Mouse (Mus musculus) intestine, embryonic 14.5 days (tissue): ENCODE results near the gene Ugt1a2. TPM values are rescaled to one million over a fixed set of nuclear protein-coding genes. Genes with fewer than 3 reads are reported as not detected.
"Not testable (repeated sequence)": the region's sequence is repeated elsewhere in the genome, so short reads cannot be mapped to it uniquely, and the experiment has no call there.

Experiments
- ATAC-seq: fragments of 200-750 bp; cut with Nextera tagmentation; replicated peaks from 2 replicates; pipeline ENCODE4 v1.8.0; 2017; ENCODE audit warnings: low read depth, moderate number of reproducible peaks, moderate TSS enrichment, moderate library complexity; ENCODE audit not compliant: low FRiP score, low TSS enrichment
- DNase-seq: peaks from one replicate; pipeline ENCODE4 v3.0.0-alpha.2; 2018; ENCODE audit warnings: low spot score
- H3K27ac ChIP-seq: fragments of 300-500 bp; sonication (generic); 2 replicates; pipeline ENCODE4 v1.5.1; 2014; ENCODE audit warnings: low read depth, mild to moderate bottlenecking, control low read depth
- H3K27me3 ChIP-seq: fragments of 300-500 bp; sonication (generic); replicated peaks from 2 replicates; pipeline ENCODE4 v1.6.1; 2014; ENCODE audit warnings: low read length, control low read depth; ENCODE audit not compliant: control insufficient read depth, insufficient read depth
- H3K36me3 ChIP-seq: fragments of 300-500 bp; sonication (generic); 2 replicates; pipeline ENCODE4 v1.6.1; 2014; ENCODE audit warnings: low read length, control low read depth; ENCODE audit not compliant: control insufficient read depth, insufficient read depth
- H3K4me1 ChIP-seq: fragments of 300-500 bp; sonication (generic); replicated peaks from 2 replicates; pipeline ENCODE4 v1.6.1; 2014; ENCODE audit warnings: low read length, control low read depth, mixed read lengths; ENCODE audit not compliant: control insufficient read depth, insufficient read depth
- H3K4me2 ChIP-seq: fragments of 300-500 bp; sonication (generic); 2 replicates; pipeline ENCODE4 v1.6.1; 2014; ENCODE audit warnings: low read length
- H3K4me3 ChIP-seq: fragments of 300-500 bp; sonication (generic); 2 replicates; pipeline ENCODE4 v1.5.1; 2014; ENCODE audit warnings: low read depth, low read length, control low read depth, mixed read lengths
- H3K9ac ChIP-seq: fragments of 300-500 bp; sonication (generic); 2 replicates; pipeline ENCODE4 v1.6.1; 2014; ENCODE audit warnings: mild to moderate bottlenecking, low read length
- H3K9me3 ChIP-seq: fragments of 300-500 bp; sonication (generic); 2 replicates; pipeline ENCODE4 v1.6.1; 2016; ENCODE audit warnings: low read length, control low read depth; ENCODE audit not compliant: control insufficient read depth
- WGBS: fragments of 180-500 bp; shearing (Covaris S2); extraction: QIAGEN DNeasy Blood & Tissue Kit; methylation state at CpG from one replicate; pipeline ENCODE4 v1.1.7; 2014; 5-methylcytosine and 5-hydroxymethylcytosine counted together
- polyA plus RNA-seq: library from polyadenylated mRNA; unstranded; fragments of >200 nt; fragmentation: Nextera tagmentation; extraction: Ambion mirVana; gene quantifications from 2 replicates; pipeline ENCODE4 v1.2.1, GENCODE M21; 2014

Ugt1a2 gene
- polyA plus RNA-seq, 1 experiment from 2014 or later, result 0.16 TPM

DNA sequence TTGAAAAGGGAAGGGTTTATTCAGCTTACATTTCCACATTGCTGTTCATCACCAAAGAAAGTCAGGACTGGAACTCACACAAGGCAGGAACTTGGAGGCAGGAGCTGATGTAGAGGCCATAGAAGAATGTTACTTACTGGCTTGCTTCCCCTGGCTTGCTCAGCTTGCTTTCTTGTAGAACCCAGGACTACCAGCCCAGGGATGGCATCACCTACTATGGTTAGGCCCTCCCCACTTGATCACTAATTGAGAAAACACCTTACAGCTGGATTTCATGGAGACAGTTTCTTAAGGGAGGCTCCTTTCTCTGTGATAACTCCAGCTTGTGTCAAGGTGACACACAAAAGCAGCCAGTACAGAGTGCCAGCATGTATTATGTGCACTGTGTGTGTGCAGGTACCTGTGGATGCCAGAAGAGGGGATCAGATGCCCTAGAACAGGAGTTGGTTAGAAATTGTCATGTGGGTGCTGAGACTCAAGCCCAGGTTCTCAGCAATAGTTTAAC, 22.7 kb downstream of the Ugt1a2 start:
- H3K27ac ChIP-seq, H3K9ac ChIP-seq, H3K4me1 ChIP-seq, H3K4me3 ChIP-seq, H3K36me3 ChIP-seq, H3K4me2 ChIP-seq, ATAC-seq, H3K27me3 ChIP-seq: not testable (repeated sequence)
- DNase-seq, result peak; percentile 52
- peaks cover 29% of the 10 kb centered on the region for H3K9me3 ChIP-seq

DNA sequence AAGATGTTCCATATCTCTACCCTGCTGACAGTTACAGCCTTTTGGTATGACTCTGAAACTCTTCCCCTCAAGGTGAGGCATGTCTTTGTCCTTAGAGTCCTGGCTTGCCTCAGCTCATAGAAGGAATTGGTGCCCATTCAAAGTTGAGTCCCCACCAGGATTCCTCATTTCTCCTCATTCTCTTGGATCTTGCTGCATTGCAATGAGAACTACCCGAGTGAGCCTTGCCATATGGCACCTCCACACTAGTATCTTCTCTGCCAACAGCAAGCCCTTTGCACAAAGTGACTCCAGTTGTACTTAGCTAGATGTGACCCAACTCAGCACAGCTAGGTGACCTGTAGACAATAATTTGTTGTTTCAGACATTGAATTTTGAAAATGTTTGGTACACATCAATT, 23.2 kb downstream of the Ugt1a2 start:
- H3K9me3 ChIP-seq, result peaks cover 34% of the 10 kb centered on the region
- no peak overlapping the region for H3K4me3 ChIP-seq
- no peak overlapping the region for H3K9ac ChIP-seq
- no peak overlapping the region for H3K27ac ChIP-seq
- H3K4me1 ChIP-seq, result no peaks in the 10 kb centered on the region
- no peaks in the 10 kb centered on the region for H3K27me3 ChIP-seq
- ATAC-seq (no peak), DNase-seq (peak; percentile 62)
- no peak overlapping the region for H3K4me2 ChIP-seq
- 46% methylated on average over 1 of the region's 1 CpGs for WGBS
- no peaks in the 10 kb centered on the region for H3K36me3 ChIP-seq

DNA sequence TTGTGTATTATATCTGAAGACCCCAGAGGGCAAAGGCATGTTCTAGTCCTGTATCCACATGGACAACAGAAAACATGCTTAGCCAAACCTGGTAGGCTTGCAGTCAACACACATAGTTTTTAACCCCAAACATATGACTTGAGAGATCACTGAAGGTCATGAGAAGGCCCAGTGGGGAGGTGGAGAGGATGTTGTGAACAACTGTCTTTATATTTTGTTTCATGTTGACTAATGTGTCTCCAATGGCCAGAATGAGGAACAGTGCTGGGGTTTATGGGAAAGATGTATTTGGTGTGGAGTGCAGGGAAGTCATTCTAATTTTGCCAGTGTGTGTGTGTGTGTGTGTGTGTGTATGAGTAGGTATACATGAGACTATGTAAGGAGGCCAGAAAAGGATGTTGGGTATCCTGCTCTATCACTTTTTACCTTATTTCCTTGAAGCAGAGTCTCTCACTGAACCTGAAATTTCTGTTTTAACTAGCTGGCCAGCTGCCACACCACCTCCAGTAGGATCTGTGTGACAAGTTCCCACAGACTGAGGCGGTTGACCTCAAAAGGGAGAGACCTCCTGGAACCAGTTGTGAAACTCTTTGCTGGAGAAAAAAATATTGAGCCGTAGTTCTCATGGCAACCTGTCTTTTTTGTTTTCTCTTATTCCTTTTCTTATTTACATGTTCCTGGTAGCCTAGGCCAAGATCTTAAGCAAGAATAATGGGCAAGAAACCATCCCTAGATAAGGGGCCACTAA, 23.8 kb downstream of the Ugt1a2 start:
- WGBS, result 70% methylated on average over 2 of the region's 2 CpGs
- Histone ChIP-seq H3K9me3 (peaks cover 40% of the 10 kb centered on the region), H3K9ac (no peak overlapping the region), H3K36me3 (no peaks in the 10 kb centered on the region), H3K27me3 (no peaks in the 10 kb centered on the region), H3K4me3 (no peak overlapping the region), H3K4me1 (no peaks in the 10 kb centered on the region), H3K27ac (no peak overlapping the region), H3K4me2 (no peak overlapping the region)
- no peak for ATAC-seq
- DNase-seq, result peak; percentile 53

DNA sequence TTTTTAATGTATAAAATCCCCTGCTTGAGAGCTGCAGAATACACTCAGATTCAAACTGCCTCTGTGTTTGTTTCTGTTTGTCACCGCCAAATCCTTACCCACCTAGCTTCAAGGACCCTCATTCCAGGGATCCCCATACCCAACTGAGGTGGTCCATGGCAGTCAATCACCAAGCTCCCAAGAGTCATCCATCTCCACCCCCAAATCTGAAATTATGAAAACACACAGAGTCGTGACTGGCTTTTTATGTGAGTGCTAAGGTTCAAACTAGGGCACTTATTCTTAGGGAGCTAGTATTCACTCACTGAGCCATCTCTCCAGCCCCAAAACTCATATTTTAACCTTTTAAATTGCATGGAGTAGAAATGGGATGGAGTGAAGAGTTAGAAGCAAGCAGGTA, 24.9 kb downstream of the Ugt1a2 start:
- WGBS, result 40% methylated on average over 2 of the region's 2 CpGs
- ATAC-seq, H3K27ac ChIP-seq, H3K27me3 ChIP-seq, H3K4me3 ChIP-seq, H3K9ac ChIP-seq, H3K4me2 ChIP-seq, H3K36me3 ChIP-seq, DNase-seq, H3K4me1 ChIP-seq: not testable (repeated sequence)
- peaks cover 50% of the 10 kb centered on the region for H3K9me3 ChIP-seq

DNA sequence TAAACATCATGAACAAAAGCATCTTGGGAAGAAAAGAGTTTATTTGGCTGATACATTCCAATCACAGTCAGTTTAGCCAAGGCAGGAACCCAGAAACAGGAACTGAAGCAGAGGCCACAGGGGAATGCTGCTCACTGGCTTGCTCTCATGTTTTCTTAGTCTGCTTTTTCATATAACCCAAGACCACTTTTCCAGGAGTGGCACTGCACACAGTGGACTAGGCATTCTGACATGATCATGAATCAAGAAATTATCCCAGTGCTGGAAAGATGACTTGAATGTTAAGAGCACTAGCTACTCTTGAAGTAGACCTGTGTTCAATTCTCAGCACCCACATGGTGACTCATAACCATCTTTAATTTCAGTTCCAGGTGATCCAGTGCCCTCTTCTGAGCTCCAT, 25.3 kb downstream of the Ugt1a2 start:
- ATAC-seq (no peak), DNase-seq (peak; percentile 46)
- H3K36me3 ChIP-seq, result no peaks in the 10 kb centered on the region
- H3K9ac ChIP-seq, result no peak overlapping the region
- H3K27me3 ChIP-seq, result no peaks in the 10 kb centered on the region
- H3K27ac ChIP-seq, result no peak overlapping the region
- no peak overlapping the region for H3K4me2 ChIP-seq
- H3K4me3 ChIP-seq, result no peak overlapping the region
- no peaks in the 10 kb centered on the region for H3K4me1 ChIP-seq
- peaks cover 55% of the 10 kb centered on the region for H3K9me3 ChIP-seq

DNA sequence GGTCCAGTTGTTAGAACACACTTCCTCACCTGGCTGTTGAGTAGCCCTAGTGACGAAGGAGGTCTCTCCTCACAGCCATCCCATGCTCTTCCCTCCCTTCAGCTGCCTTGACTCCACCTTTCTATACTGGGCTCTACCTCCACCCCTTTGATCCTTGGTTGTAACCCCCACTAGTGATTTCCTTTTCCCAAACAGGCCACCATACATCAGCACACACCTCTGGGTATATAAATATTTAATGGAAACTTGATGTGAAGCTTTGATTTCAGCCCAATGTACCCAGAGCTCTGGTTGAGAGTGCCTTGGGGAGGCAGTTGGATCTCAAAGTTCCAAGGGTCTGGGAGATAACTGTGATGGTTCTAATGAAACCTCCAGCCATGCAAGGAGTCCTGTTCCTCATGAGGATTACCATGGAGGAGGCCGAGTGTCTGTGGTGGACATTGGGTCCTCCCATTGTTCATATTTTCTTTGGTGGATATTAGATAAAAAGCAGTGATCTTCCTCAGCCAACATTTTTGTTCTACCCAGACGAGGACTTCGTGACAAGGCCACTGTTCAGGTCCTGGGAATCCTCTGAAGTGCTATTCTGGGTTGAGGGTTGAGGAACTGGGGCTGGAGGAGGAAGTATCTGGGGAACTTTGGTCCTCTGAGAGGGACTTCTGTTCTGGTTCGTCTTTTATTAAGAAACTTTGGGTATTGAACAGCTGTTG, 26.4 kb downstream of the Ugt1a2 start, which contains the start of gene Mroh2a:
Gene Mroh2a, plus strand, starts transcription at position 317 of the 710 bp plus-strand sequence.
- peak; percentile 52 for DNase-seq
- ATAC-seq, result no peak
- 51% methylated on average over 5 of the region's 5 CpGs for WGBS

DNA sequence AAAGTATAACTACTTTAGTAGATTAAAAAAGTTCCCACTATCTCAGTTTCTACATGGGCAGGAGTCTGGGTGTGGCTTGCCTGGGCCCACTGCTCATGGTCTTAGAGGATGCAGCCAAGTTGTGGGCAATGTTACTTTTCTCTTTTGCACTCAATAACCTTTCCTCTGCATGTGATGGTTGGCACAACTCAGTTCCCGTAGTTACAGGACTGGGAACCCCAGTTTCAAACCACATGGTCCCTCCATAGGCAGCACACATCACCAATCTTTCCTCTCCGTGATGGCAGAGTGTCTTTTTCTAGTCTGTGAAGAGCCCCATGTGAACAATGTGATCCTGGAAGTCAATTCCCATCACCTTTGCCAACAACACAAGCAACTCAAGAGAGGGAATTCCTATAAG, 27.1 kb downstream of the Ugt1a2 start:
- 56% methylated on average over 2 of the region's 2 CpGs for WGBS
- H3K9ac ChIP-seq, result no peak overlapping the region
- no peak for DNase-seq
- H3K27me3 ChIP-seq, result no peaks in the 10 kb centered on the region
- ATAC-seq, result no peak
- no peak overlapping the region for H3K4me2 ChIP-seq
- no peaks in the 10 kb centered on the region for H3K36me3 ChIP-seq
- no peak overlapping the region for H3K27ac ChIP-seq
- H3K9me3 ChIP-seq, result peaks cover 68% of the 10 kb centered on the region
- no peak overlapping the region for H3K4me3 ChIP-seq
- H3K4me1 ChIP-seq, result no peaks in the 10 kb centered on the region

More for the DNA sequence above, 26.4 kb downstream of the Ugt1a2 start, which contains the start of gene Mroh2a:
- no peak within 1 kb of the TSS for H3K27ac ChIP-seq
- H3K27me3 ChIP-seq, result no peaks in the 10 kb centered on the region
- no peak within 1 kb of the TSS for H3K4me3 ChIP-seq
- peaks cover 65% of the 10 kb centered on the region for H3K9me3 ChIP-seq
- H3K36me3 ChIP-seq, result no peaks in the 10 kb centered on the region
- no peaks in the 10 kb centered on the region for H3K4me1 ChIP-seq
- no peak within 1 kb of the TSS for H3K4me2 ChIP-seq
- no peak within 1 kb of the TSS for H3K9ac ChIP-seq

DNA sequence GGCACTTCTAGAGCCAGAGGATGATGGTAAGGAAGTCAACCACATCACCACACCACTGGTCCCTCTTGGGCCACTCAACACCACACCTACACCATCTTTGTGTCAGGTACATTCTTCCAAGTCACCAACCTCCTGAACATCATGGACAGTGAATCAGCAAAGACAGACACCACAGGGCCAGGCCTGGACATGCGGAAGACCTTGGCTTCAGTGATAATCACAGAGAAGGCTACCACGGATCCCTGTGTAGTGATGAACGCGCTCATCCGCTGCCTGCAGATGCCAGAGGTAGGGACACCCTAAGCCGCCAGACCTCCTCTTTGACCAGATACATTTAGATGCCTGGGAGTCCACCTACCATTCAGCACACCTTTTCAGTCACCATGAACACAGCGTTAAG, 27.7 kb downstream of the Ugt1a2 start:
- H3K4me2 ChIP-seq, result no peak overlapping the region
- H3K27ac ChIP-seq, result no peak overlapping the region
- peaks cover 71% of the 10 kb centered on the region for H3K9me3 ChIP-seq
- H3K4me1 ChIP-seq, result no peaks in the 10 kb centered on the region
- H3K27me3 ChIP-seq, result no peaks in the 10 kb centered on the region
- ATAC-seq (no peak), DNase-seq (no peak)
- H3K4me3 ChIP-seq, result no peak overlapping the region
- no peak overlapping the region for H3K9ac ChIP-seq
- WGBS, result 72% methylated on average over 7 of the region's 7 CpGs
- no peaks in the 10 kb centered on the region for H3K36me3 ChIP-seq
